Mouse (Mus musculus) heart, embryonic 12.5 days (tissue): ENCODE results near the gene Atad1. TPM values are rescaled to one million over a fixed set of nuclear protein-coding genes. Genes with fewer than 3 reads are reported as not detected.
"Not testable (repeated sequence)": the region's sequence is repeated elsewhere in the genome, so short reads cannot be mapped to it uniquely, and the experiment has no call there.

Source experiments
- ATAC-seq: fragments of 200-750 bp; cut with Nextera tagmentation; 2 replicates; pipeline ENCODE4 v1.8.0; 2017; ENCODE audit warnings: moderate TSS enrichment, moderate library complexity; ENCODE audit not compliant: insufficient number of reproducible peaks, low FRiP score
- H3K27ac ChIP-seq: fragments of 300-500 bp; sonication (generic); 2 replicates; pipeline ENCODE4 v1.5.1; 2016; ENCODE audit warnings: mild to moderate bottlenecking, moderate library complexity; ENCODE audit not compliant: poor library complexity, severe bottlenecking
- H3K27me3 ChIP-seq: fragments of 300-500 bp; sonication (generic); replicated peaks from 2 replicates; pipeline ENCODE4 v1.6.1; 2016; ENCODE audit warnings: mild to moderate bottlenecking, moderate library complexity
- H3K36me3 ChIP-seq: fragments of 300-500 bp; sonication (generic); 2 replicates; pipeline ENCODE4 v1.6.1; 2016; ENCODE audit warnings: mild to moderate bottlenecking, moderate library complexity
- H3K4me1 ChIP-seq: fragments of 300-500 bp; sonication (generic); replicated peaks from 2 replicates; pipeline ENCODE4 v1.6.1; 2016; ENCODE audit warnings: mild to moderate bottlenecking
- H3K4me2 ChIP-seq: fragments of 300-500 bp; sonication (generic); 2 replicates; pipeline ENCODE4 v1.6.1; 2016; ENCODE audit warnings: mild to moderate bottlenecking, moderate library complexity
- H3K4me3 ChIP-seq: fragments of 300-500 bp; sonication (generic); 2 replicates; pipeline ENCODE4 v1.5.1; 2016; ENCODE audit warnings: mild to moderate bottlenecking
- H3K9ac ChIP-seq: fragments of 300-500 bp; sonication (generic); 2 replicates; pipeline ENCODE4 v1.6.1; 2016; ENCODE audit warnings: mild to moderate bottlenecking, moderate library complexity
- H3K9me3 ChIP-seq: fragments of 300-500 bp; sonication (generic); replicated peaks from 2 replicates; pipeline ENCODE4 v1.6.1; 2016; ENCODE audit warnings: mild to moderate bottlenecking, moderate library complexity
- WGBS: fragments of 180-500 bp; shearing (Covaris S2); methylation state at CpG from one replicate; pipeline ENCODE4 v1.1.7; 2016; 5-methylcytosine and 5-hydroxymethylcytosine counted together
- polyA plus RNA-seq: library from polyadenylated mRNA; unstranded; fragments of >200 nt; fragmentation: Nextera tagmentation; extraction: Ambion mirVana; gene quantifications from 2 replicates; pipeline ENCODE4 v1.2.1, GENCODE M21; 2016

Atad1 gene
- 63.1 and 65.3 TPM in 2 replicates for polyA plus RNA-seq

DNA sequence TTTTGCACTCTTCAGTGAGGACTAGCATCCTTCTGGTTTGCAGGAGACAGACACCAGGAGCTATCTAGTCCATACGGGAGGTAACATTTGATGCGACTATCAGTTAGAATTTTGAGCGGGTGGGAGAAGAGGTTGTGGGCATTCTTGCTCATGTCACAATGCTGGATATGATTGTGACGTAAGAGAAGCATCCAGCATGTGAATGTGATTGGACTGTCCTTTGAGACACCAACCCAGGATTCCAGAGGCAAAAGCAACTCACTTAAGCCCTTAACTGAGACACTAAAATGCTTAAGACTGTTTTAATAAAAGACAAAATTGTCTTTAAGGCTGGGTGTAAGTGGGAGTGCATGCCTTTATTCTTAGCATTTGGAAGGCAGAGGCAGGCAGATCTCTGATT lies at the start of gene Atad1:
Gene Atad1 (minus strand): TSS at position 101 of the 400 bp plus-strand sequence.
- Histone ChIP-seq H3K4me3 (no peak within 1 kb of the TSS), H3K36me3 (no peaks in the 10 kb centered on the region), H3K27ac (no peak within 1 kb of the TSS), H3K4me2 (no peak within 1 kb of the TSS), H3K27me3 (no peaks in the 10 kb centered on the region), H3K4me1 (no peaks in the 10 kb centered on the region), H3K9me3 (no peaks in the 10 kb centered on the region), H3K9ac (no peak within 1 kb of the TSS)
- ATAC-seq = no peak
- WGBS = 89% methylated on average over 4 of the region's 4 CpGs

GRCm38 (mm10) chr19:32788016-32788415 lies 48.4 kb upstream of the Atad1 start:
- H3K36me3 ChIP-seq, H3K9ac ChIP-seq, ATAC-seq, H3K4me3 ChIP-seq, H3K9me3 ChIP-seq, H3K27ac ChIP-seq, H3K27me3 ChIP-seq, H3K4me2 ChIP-seq: not testable (repeated sequence)
- peaks cover 25% of the 10 kb centered on the region for H3K4me1 ChIP-seq
- 84% methylated on average over 3 of the region's 3 CpGs for WGBS

DNA sequence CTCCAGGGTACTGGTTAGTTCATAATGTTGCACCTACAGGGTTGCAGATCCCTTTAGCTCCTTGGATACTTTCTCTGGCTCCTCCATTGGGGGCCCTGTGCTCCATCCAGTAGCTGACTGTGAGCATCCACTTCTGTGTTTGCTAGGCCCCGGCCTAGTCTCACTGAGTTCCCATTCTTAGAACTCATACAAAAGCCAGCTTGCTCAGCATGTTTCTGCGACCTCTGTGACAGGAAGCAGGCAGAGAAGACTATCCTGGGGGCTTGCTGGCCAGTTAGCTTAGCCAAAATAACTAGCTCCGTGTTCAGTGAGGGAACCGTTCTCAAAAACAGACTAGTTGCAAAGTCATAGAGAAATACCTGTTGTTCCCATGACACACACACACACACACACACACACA lies 47.8 kb upstream of the Atad1 start:
- H3K4me2 ChIP-seq, H3K9me3 ChIP-seq, ATAC-seq, H3K4me3 ChIP-seq, H3K9ac ChIP-seq, H3K27me3 ChIP-seq, H3K36me3 ChIP-seq: not testable (repeated sequence)
- WGBS = 44% methylated on average over 4 of the region's 4 CpGs
- Histone ChIP-seq H3K27ac (peak overlapping the region; percentile 51; the same call in 1 of the 2 replicates), H3K4me1 (peaks cover 22% of the 10 kb centered on the region)

GRCm38 (mm10) chr19:32781305-32782071 lies 41.9 kb upstream of the Atad1 start:
- Histone ChIP-seq H3K4me2 (no peak overlapping the region), H3K9me3 (no peaks in the 10 kb centered on the region), H3K36me3 (peaks cover 4% of the 10 kb centered on the region; the same call in 1 of the 2 replicates), H3K9ac (no peak overlapping the region), H3K4me3 (no peak overlapping the region), H3K27ac (no peak overlapping the region), H3K4me1 (peaks cover 3% of the 10 kb centered on the region; the same call in 1 of the 2 replicates), H3K27me3 (no peaks in the 10 kb centered on the region)
- ATAC-seq = no peak
- WGBS = 87% methylated on average over 5 of the region's 5 CpGs

DNA sequence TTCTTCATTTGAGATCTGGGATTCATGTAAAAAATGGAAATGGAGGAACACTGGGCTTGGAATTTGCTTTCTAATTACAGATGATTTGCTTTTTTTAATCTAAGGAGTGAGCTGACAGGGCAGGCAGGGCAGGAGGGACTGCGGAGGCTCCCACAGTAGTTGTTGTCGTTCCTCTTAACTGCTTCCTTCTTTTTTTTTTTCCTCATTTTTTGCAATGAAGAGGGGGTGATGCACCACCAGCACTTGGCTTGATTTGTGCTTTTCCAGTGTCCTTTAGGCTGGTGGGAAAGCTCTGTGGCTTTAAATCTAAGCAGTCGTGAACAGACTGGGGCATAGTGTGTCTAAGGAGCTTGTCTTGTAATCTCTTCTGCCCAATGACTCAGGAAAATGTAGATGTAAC lies 39.5 kb upstream of the Atad1 start:
- Histone ChIP-seq H3K4me1 (peaks cover 3% of the 10 kb centered on the region; the same call in 1 of the 2 replicates), H3K27me3 (no peaks in the 10 kb centered on the region), H3K27ac (no peak overlapping the region), H3K4me3 (no peak overlapping the region), H3K36me3 (no peaks in the 10 kb centered on the region), H3K4me2 (no peak overlapping the region), H3K9ac (no peak overlapping the region), H3K9me3 (no peaks in the 10 kb centered on the region)
- 55% methylated on average over 3 of the region's 3 CpGs for WGBS
- no peak for ATAC-seq

GRCm38 (mm10) chr19:32778411-32778810 lies 38.8 kb upstream of the Atad1 start:
- no peak for ATAC-seq

GRCm38 (mm10) chr19:32762493-32762892 lies 22.9 kb upstream of the Atad1 start:
- Histone ChIP-seq H3K9ac (no peak overlapping the region), H3K4me1 (peaks cover 17% of the 10 kb centered on the region), H3K9me3 (no peaks in the 10 kb centered on the region), H3K4me2 (no peak overlapping the region), H3K27me3 (no peaks in the 10 kb centered on the region), H3K36me3 (no peaks in the 10 kb centered on the region), H3K27ac (no peak overlapping the region), H3K4me3 (no peak overlapping the region)
- ATAC-seq = no peak
- 66% methylated on average over 4 of the region's 4 CpGs for WGBS

More at GRCm38 (mm10) chr19:32778411-32778810, 38.8 kb upstream of the Atad1 start:
- no peaks in the 10 kb centered on the region for H3K9me3 ChIP-seq
- peak overlapping the region; percentile 35; the same call in 1 of the 2 replicates for H3K27ac ChIP-seq
- H3K36me3 ChIP-seq = 0 out of 2 replicates have a peak, but pooled peaks cover 3% of the 10 kb centered on the region
- H3K9ac ChIP-seq = no peak overlapping the region
- H3K4me1 ChIP-seq = peaks cover 3% of the 10 kb centered on the region; the same call in 1 of the 2 replicates
- H3K27me3 ChIP-seq = no peaks in the 10 kb centered on the region
- no peak overlapping the region for H3K4me2 ChIP-seq
- 35% methylated on average over 2 of the region's 2 CpGs for WGBS
- H3K4me3 ChIP-seq = no peak overlapping the region

- Histone ChIP-seq H3K27me3 (no peaks in the 10 kb centered on the region), H3K27ac (no peak overlapping the region), H3K4me1 (peaks cover 11% of the 10 kb centered on the region), H3K9ac (no peak overlapping the region), H3K36me3 (no peaks in the 10 kb centered on the region), H3K9me3 (no peaks in the 10 kb centered on the region), H3K4me3 (no peak overlapping the region), H3K4me2 (no peak overlapping the region)
- 77% methylated on average over 4 of the region's 4 CpGs for WGBS
- ATAC-seq = no peak
Observed at GRCm38 (mm10) chr19:32761162-32761561, 21.6 kb upstream of the Atad1 start.

DNA sequence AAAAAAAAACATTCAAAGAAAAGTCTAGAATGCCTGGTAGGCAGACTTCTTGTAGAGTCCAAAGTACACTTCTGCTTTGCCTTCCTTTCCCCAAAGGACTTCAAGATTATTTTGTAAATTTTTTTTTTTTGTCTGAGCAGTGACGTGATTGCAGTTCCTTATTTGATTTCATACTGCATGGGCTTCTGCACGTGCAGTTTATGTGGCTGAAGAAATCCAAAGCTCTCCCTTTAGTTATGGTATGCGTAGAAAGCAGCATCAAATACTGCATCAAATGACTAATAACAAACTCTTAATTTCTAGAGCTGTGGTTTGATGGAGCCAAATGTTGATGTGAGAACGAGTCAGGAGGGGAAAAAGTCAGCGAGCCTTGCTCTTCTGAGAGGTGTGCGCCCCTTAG lies 20.9 kb upstream of the Atad1 start:
- WGBS = 44% methylated on average over 6 of the region's 6 CpGs
- H3K9ac ChIP-seq = 0 out of 2 replicates have a peak overlapping the region, but pooled peaks have one; percentile 9
- H3K4me2 ChIP-seq = peak overlapping the region; percentile 49
- H3K27ac ChIP-seq = no peak overlapping the region
- peaks cover 11% of the 10 kb centered on the region for H3K4me1 ChIP-seq
- no peaks in the 10 kb centered on the region for H3K27me3 ChIP-seq
- H3K4me3 ChIP-seq = peak overlapping the region; percentile 14
- ATAC-seq = no peak
- no peaks in the 10 kb centered on the region for H3K9me3 ChIP-seq
- H3K36me3 ChIP-seq = no peaks in the 10 kb centered on the region

- H3K4me2 ChIP-seq = peak overlapping the region; percentile 93
- WGBS = 3% methylated on average over 8 of the region's 8 CpGs
- ATAC-seq = no peak
- peak overlapping the region; percentile 100 for H3K9ac ChIP-seq
- H3K9me3 ChIP-seq = no peaks in the 10 kb centered on the region
- H3K27me3 ChIP-seq = no peaks in the 10 kb centered on the region; the same call in 1 of the 2 replicates
- peaks cover 19% of the 10 kb centered on the region for H3K4me1 ChIP-seq
- H3K36me3 ChIP-seq = no peaks in the 10 kb centered on the region
- no peak overlapping the region for H3K27ac ChIP-seq
- H3K4me3 ChIP-seq = peak overlapping the region; percentile 99
Observed at GRCm38 (mm10) chr19:32759357-32760024, 19.9 kb upstream of the Atad1 start.

GRCm38 (mm10) chr19:32758793-32759161 lies 19.2 kb upstream of the Atad1 start:
- Histone ChIP-seq H3K9ac (peak overlapping the region; percentile 100), H3K9me3 (no peaks in the 10 kb centered on the region), H3K36me3 (no peaks in the 10 kb centered on the region), H3K4me3 (peak overlapping the region; percentile 99), H3K27ac (no peak overlapping the region), H3K4me2 (peak overlapping the region; percentile 93), H3K27me3 (no peaks in the 10 kb centered on the region; the same call in 1 of the 2 replicates), H3K4me1 (peaks cover 22% of the 10 kb centered on the region)
- no peak for ATAC-seq
- WGBS = under 1% methylated on average over 11 of the region's 11 CpGs
